Mouse (Mus musculus) monocyte, adult 2 months (primary cell): ENCODE results near the gene Wfdc16.
"Not testable (repeated sequence)": the region's sequence is repeated elsewhere in the genome, so short reads cannot be mapped to it uniquely, and the experiment has no call there.

Experiments used
- DNase-seq, 2 experiments: peaks; one replicate each; pipeline ENCODE4 v3.0.0; 2022; ENCODE audit warnings: low spot score in 2 of 2, low read depth in 1 of 2

Wfdc16 gene

GRCm38 (mm10) chr2:164638696-164639095, at the start of gene Wfdc16:
Gene Wfdc16, minus strand, starts transcription at chr2:164638796.
- no peak for DNase-seq

- DNase-seq: no peak
Measured at GRCm38 (mm10) chr2:164684807-164685206, 46.2 kb upstream of the Wfdc16 start, which contains the start of gene Wfdc13. Gene Wfdc13, plus strand, starts transcription at chr2:164685107.

GRCm38 (mm10) chr2:164679906-164680305, 41.3 kb upstream of the Wfdc16 start:
- no peak for DNase-seq

- DNase-seq: peak; percentile 8 to 9
Measured at GRCm38 (mm10) chr2:164678848-164679625, 40.4 kb upstream of the Wfdc16 start.

DNA sequence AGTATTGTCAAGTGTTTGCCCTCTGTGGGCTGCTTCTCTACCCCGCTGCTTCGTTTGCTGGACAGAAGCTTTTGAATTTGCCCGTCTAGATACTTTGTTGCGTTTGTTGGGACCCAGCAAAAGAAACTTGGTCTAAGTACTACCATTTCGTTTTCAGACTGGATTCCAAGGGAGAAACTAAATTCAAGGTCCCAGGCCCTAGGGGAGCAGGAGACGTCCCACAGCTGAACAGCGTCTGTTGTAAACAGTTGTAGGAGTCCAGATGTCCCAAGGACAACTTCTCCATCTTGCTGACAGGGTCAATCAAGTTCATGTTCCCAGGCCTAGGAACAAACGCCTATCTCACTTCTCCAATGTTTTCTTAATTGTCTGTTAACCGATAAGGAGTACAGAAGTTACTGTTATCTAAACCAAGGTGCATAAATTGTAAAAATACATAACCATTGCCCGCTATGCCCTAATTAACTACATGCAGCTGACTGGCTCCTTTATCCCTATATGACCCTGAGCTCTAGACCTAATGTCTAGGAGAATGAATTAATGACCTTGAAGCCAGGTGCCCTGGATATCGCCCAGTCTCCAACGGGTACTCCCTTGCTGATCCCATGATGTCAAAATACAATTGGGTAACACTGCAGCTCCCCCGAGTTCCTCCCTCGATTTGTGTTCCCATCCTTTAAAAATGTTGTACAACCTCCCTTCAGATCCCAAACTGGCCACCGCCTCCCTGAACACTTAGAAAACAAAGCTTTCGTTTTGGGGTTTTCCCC, 38.5 kb upstream of the Wfdc16 start:
- DNase-seq: no peak

- no peak for DNase-seq
Measured at GRCm38 (mm10) chr2:164676103-164676502, 37.5 kb upstream of the Wfdc16 start.

DNA sequence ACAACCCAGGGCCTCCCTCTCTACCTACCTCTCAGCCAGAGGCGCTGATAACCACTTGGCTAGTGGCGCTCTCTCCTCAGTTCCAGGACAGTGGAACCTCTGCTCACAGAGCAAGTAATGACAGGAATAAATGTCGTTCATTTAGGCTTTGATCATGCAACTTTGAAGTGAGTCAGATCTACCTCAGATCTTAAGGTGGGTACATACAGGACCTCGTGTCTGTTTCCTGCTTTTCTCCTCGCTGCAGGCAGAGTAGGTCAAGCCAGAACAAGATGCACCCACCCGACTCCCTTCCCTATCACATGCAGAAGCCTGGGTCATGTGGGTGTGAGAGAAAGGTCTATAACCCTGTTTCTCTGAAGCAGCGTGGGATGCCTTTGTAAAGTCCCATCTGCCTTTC, 35.4 kb upstream of the Wfdc16 start, which contains the start of gene Wfdc11:
Gene Wfdc11, minus strand, starts transcription at position 101 of the 400 bp plus-strand sequence.
- no peak for DNase-seq

GRCm38 (mm10) chr2:164670938-164671337, 32.3 kb upstream of the Wfdc16 start:
- no peak for DNase-seq

DNA sequence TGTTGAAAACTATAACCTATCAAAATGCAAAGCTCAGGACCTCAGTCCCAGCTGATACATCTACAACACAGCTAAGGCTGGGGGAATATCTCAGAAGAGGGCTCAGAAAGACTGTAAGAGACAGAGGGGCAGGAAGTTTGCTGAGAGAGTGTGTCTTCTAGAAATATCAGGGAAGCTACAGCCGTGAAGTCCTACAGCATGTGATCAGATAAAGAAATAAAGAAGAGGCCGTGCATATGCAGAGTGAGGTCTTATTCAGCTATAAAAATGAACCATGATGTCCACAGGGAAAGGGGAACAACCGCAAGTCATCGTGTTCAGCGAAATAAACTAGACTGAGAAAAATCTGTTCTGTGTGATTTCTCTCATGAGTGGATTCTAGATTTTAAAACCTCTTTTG, 31.7 kb upstream of the Wfdc16 start:
- no peak for DNase-seq

- DNase-seq: no peak
Measured at GRCm38 (mm10) chr2:164664851-164665250, 26.3 kb upstream of the Wfdc16 start.

DNA sequence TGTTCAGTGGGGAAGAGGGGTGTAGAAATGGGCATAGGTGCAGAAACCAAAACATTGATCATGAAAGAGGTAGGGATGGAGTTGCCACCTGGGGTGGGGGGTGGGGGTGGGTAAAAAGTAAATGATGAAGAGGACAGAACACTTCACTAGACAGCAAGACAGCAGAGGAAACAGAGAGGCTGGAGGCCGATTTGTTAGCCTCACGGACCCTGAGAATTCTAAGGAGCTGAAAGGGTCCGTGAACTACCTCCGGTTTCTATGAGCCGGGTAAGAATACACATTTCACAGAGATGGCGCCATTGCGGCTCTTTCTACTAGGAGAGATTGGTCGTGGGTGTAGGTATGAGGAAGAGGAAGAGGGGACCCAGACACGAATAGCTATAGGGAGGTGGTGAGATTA, 17.9 kb upstream of the Wfdc16 start, which contains the start of gene Wfdc9:
Gene Wfdc9, minus strand, starts transcription at position 101 of the 400 bp plus-strand sequence.
- no peak for DNase-seq

- DNase-seq: peak in 1 of 2 experiments; percentile 59
Measured at GRCm38 (mm10) chr2:164655858-164656257, 17.3 kb upstream of the Wfdc16 start, which contains the start of gene Wfdc10. Gene Wfdc10, plus strand, starts transcription at chr2:164656046.

- DNase-seq: no peak
Measured at GRCm38 (mm10) chr2:164641881-164642673, 3.5 kb upstream of the Wfdc16 start.

DNA sequence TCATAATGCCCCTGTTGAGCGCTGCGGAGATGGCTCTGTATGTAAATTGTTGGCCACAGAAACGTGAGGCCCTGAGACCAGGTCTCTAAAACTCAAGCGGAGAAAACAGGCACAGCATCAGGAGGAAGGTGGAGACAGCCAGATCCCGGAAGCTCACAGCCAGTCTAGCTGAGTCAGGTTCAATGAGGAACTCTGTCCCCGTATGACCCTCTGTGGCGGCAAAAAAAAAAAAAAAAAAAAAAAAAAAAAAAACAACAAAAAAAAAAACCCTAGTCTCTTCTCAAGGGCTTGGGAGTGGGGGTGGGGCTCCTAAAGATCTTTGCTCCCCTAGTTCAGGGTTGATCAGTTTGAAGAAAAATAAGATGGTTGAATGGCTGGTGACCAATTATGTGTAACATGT, 2.5 kb upstream of the Wfdc16 start:
- DNase-seq: peak; percentile 33 to 34

DNA sequence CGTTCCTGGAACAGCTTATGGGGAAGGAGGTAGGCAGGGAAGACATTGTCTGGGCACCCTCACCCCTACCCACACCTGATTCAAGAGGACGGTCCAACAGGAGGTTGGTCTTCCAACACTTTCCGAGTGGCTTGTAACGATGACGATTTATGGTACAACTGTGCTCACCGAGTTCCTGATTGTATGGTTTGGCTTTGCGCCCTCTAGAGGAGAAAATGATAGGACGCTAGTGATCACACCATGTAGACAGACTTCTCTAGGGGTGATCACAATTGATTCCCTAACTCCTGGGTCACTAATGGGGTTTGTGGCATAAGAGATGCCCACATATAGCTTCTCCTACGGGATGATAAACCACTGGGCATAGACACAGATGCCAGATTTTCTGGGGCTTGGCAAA, 3.3 kb downstream of the Wfdc16 start:
- DNase-seq: no peak

DNA sequence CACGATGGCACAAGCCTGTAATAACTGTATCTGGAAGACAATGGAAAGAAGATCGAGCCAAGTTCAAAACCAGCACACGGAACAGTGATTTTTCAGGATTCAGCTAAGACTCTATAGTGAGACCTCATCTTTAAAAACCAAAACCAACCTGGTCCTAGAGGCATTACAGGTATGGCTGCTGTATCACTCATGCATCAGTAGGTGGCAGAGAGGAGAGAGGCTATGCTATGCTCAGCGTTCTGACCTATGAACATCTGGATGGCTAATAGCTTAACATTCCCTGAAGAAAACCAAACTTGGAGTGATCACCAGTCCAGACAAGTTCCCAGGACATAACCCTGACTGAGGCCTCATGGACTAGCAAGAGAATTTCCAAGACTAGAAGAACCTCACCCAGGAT, 16.8 kb downstream of the Wfdc16 start:
- no peak for DNase-seq

DNA sequence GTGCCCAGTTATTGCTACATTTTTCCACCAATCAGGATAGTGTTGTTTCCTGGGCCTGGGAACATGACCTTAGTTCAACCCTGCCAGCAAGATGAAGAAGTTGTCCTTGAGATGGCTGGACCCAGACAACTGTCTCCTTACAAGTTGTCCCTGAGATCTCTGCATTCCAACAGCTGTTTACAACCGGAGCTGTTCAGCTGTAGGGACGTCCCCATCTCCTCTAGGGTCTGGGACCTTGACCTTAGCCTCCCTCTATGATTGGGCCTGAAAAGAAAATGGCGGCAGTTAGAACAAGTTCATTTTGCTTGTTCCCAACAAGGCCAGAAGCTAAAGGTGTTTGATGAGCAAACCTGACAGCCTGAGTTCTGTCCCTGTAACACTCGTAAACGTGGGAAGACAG, 19.5 kb downstream of the Wfdc16 start:
- no peak for DNase-seq

- no peak for DNase-seq
Measured at GRCm38 (mm10) chr2:164615386-164615785, 23.2 kb downstream of the Wfdc16 start.

DNA sequence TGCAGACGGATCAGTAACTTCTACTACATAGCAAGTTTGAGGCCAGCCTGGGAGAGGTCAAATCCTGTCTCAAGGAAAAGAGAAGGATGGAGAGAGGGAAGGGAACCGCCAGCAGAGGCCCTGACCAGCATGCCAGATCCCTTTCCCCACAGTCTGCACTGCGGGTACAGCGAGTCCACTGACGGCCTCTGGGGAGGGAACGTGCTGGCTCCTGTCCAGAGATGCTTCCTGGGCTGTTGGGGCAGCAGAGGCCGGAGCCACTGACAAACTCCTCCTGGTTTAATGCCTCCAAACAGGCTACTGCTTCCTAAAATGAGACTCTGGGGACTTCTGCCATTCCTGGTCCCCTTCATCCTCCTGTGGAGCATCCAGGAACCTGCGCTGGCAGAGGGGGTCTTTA, 25.1 kb downstream of the Wfdc16 start, which contains the start of the genes Wfdc6b and Wfdc8:
Gene Wfdc6b, plus strand, starts transcription at position 52 of the 400 bp plus-strand sequence.
Gene Wfdc8, minus strand, starts transcription at position 156 of the 400 bp plus-strand sequence.
- not testable (repeated sequence) for DNase-seq

GRCm38 (mm10) chr2:164608781-164609180, 29.8 kb downstream of the Wfdc16 start:
- no peak for DNase-seq

DNA sequence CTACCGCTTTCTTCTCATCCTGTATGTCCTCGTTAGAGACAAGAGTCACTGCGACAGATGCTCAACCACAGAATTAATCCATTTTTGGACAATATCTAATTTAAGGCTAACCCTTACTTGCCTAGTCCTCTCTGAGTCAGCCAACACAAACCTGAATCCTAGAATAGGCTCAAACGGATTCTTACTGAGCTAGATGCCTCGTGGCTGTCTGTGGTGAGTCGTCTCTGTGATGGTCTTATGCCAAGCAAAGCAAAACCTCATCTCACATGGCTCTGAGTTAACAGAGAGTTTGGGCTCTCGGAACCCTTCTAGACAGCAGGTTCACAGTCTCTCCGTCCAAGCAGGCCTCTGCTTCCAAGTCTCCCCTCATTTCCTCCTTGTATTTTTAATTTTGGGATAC, 34.2 kb downstream of the Wfdc16 start:
- DNase-seq: no peak
